Mouse (Mus musculus): ENCODE results near the gene Bicdl1. TPM values are rescaled to one million over a fixed set of nuclear protein-coding genes. Genes with fewer than 3 reads are reported as not detected.

Gene Bicdl1
- polyA plus RNA-seq, 1 experiment = 143 TPM

- no peak overlapping the region for H3K4me3 ChIP-seq (ENCODE audit: control insufficient read depth, insufficient read depth, low read length)
- no peaks in the 10 kb centered on the region for H3K36me3 ChIP-seq (ENCODE audit: control insufficient read depth, insufficient read depth, low read length)
- TF ChIP-seq CTCF (IDR thresholded peaks at IDR 0.05; ENCODE audit: borderline replicate concordance, control insufficient read depth, extremely low read depth, insufficient read depth, low read length, poor library complexity) (no peak), POLR2A (IDR thresholded peaks at IDR 0.05; ENCODE audit: control insufficient read depth, extremely low read depth, insufficient read depth, low read length, poor library complexity) (no peak)
- WGBS = 94% methylated on average over 10 of the region's 10 CpGs
- DNase-seq = no peak
- no peak overlapping the region for H3K27ac ChIP-seq (ENCODE audit: control insufficient read depth, insufficient read depth, low read length)
- peaks cover 3% of the 10 kb centered on the region; the same call in 1 of the 2 replicates for H3K4me1 ChIP-seq (replicated peaks; ENCODE audit: control insufficient read depth, insufficient read depth, low read length)
- H3K27me3 ChIP-seq (ENCODE audit: control insufficient read depth, insufficient read depth, low read length) = no peaks in the 10 kb centered on the region
Observed at GRCm38 (mm10) chr5:115626237-115626886, 105.1 kb downstream of the Bicdl1 start.

DNA sequence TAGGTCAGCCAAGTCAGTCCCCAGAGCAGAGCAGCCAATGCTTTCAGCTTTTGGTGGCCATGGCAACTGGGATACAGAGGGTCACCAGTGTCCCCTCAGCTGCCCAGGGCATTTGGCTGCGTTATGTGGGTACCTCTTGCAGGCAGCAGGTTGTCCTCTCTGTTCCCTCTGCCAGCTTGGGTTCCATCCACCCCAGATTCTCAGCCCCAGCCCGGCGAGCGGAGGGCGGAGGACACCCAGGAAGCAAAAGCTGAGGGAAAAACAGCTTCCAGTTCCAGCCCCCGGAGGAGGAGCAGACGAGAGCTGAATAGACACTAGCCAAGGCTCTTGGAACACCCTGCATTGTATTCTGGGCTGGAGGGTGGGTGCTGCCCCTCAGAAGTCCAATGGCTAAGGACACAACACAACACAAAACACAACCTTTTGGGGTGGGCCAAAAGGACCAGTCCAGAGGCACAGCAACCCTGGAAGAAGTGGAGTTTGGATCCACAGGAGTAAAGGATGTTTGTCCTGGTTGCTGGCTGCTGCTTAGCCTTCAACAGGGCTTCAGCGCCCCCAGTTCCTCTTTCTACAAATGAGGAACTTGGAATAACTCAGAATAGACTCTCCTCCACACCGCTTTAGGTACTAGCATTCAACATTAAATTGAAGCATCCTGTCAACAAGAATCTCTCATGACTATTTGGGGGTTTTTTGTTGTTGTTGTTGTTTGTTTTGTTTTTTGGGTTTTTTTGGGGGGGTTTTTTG is 107.6 kb downstream of the Bicdl1 start:
- no peak overlapping the region for H3K27ac ChIP-seq (ENCODE audit: control insufficient read depth, insufficient read depth, low read length)
- DNase-seq = no peak
- WGBS = 52% methylated on average over 9 of the region's 9 CpGs

DNA sequence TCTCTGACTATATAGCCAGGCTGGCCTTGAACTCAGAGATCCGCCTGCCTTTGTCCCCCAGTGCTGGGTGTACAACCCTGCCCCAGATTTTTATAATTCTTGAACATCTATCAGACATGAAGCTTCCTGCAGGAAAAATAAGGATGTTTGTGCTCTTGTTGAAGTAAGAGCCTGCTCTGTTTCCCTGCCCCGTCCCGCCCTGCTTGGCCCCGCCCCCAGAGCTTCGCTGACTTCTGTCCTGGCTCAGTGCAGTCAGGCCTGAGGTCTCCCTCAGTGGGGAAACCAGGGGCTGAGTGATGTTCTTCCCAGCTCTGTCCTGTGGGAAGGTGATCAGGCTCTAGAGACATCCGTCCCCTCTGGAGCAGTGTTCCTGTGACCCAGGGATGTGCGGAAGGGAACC is 108.7 kb downstream of the Bicdl1 start:
- no peak for TF ChIP-seq CTCF (IDR thresholded peaks at IDR 0.05; ENCODE audit: borderline replicate concordance, control insufficient read depth, extremely low read depth, insufficient read depth, low read length, poor library complexity)
- Histone ChIP-seq H3K27me3 (ENCODE audit: control insufficient read depth, insufficient read depth, low read length) (no peaks in the 10 kb centered on the region), H3K36me3 (ENCODE audit: control insufficient read depth, insufficient read depth, low read length) (peaks cover 5% of the 10 kb centered on the region; the same call in 1 of the 2 replicates), H3K4me3 (ENCODE audit: control insufficient read depth, insufficient read depth, low read length) (no peak overlapping the region), H3K4me1 (replicated peaks; ENCODE audit: control insufficient read depth, insufficient read depth, low read length) (no peaks in the 10 kb centered on the region), H3K27ac (ENCODE audit: control insufficient read depth, insufficient read depth, low read length) (no peak overlapping the region)
- DNase-seq = no peak
- WGBS = 91% methylated on average over 7 of the region's 7 CpGs

More for the DNA sequence above, 107.6 kb downstream of the Bicdl1 start:
- no peak overlapping the region for H3K4me3 ChIP-seq (ENCODE audit: control insufficient read depth, insufficient read depth, low read length)
- no peaks in the 10 kb centered on the region for H3K27me3 ChIP-seq (ENCODE audit: control insufficient read depth, insufficient read depth, low read length)
- H3K4me1 ChIP-seq (replicated peaks; ENCODE audit: control insufficient read depth, insufficient read depth, low read length) = no peaks in the 10 kb centered on the region
- TF ChIP-seq POLR2A (IDR thresholded peaks at IDR 0.05; ENCODE audit: control insufficient read depth, extremely low read depth, insufficient read depth, low read length, poor library complexity) = no peak
- TF ChIP-seq CTCF (IDR thresholded peaks at IDR 0.05; ENCODE audit: borderline replicate concordance, control insufficient read depth, extremely low read depth, insufficient read depth, low read length, poor library complexity) = no peak
- peaks cover 5% of the 10 kb centered on the region; the same call in 1 of the 2 replicates for H3K36me3 ChIP-seq (ENCODE audit: control insufficient read depth, insufficient read depth, low read length)

DNA sequence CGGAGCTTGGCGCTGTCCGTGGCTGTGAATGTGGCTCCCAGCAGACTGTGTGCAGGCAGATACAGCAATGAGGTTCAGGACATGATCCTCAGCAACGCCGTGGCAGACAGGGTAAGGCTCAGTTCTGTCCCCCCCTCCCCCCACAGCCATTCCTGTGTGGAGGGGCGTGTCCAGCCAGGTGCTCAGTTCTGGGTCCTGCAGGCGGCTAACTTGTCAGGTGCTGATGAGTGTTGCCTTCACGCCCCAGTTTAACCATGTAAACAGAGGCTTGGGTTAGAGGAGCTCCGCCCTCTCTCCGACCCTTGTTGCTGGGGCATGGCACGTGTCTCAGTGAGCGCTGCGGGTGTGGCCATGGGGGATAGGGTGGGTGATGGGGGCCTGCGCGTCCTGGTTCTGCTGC is 111.7 kb downstream of the Bicdl1 start:
- Histone ChIP-seq H3K4me3 (ENCODE audit: control insufficient read depth, insufficient read depth, low read length) (no peak overlapping the region), H3K27me3 (ENCODE audit: control insufficient read depth, insufficient read depth, low read length) (no peaks in the 10 kb centered on the region), H3K36me3 (ENCODE audit: control insufficient read depth, insufficient read depth, low read length) (peaks cover 16% of the 10 kb centered on the region), H3K27ac (ENCODE audit: control insufficient read depth, insufficient read depth, low read length) (no peak overlapping the region), H3K4me1 (replicated peaks; ENCODE audit: control insufficient read depth, insufficient read depth, low read length) (no peaks in the 10 kb centered on the region)
- no peak for DNase-seq
- TF ChIP-seq CTCF (IDR thresholded peaks at IDR 0.05; ENCODE audit: borderline replicate concordance, control insufficient read depth, extremely low read depth, insufficient read depth, low read length, poor library complexity) (no peak), POLR2A (IDR thresholded peaks at IDR 0.05; ENCODE audit: control insufficient read depth, extremely low read depth, insufficient read depth, low read length, poor library complexity) (no peak)
- 97% methylated on average over 15 of the region's 15 CpGs for WGBS

- Histone ChIP-seq H3K4me3 (ENCODE audit: control insufficient read depth, insufficient read depth, low read length) (no peak overlapping the region), H3K36me3 (ENCODE audit: control insufficient read depth, insufficient read depth, low read length) (peaks cover 43% of the 10 kb centered on the region), H3K27ac (ENCODE audit: control insufficient read depth, insufficient read depth, low read length) (no peak overlapping the region), H3K4me1 (replicated peaks; ENCODE audit: control insufficient read depth, insufficient read depth, low read length) (no peaks in the 10 kb centered on the region), H3K27me3 (ENCODE audit: control insufficient read depth, insufficient read depth, low read length) (no peaks in the 10 kb centered on the region)
- TF ChIP-seq POLR2A (IDR thresholded peaks at IDR 0.05; ENCODE audit: control insufficient read depth, extremely low read depth, insufficient read depth, low read length, poor library complexity) (no peak), CTCF (IDR thresholded peaks at IDR 0.05; ENCODE audit: borderline replicate concordance, control insufficient read depth, extremely low read depth, insufficient read depth, low read length, poor library complexity) (peak; percentile 81)
- DNase-seq = peak; percentile 58
- 91% methylated on average over 7 of the region's 7 CpGs for WGBS
Observed at GRCm38 (mm10) chr5:115614948-115615347, 116.5 kb downstream of the Bicdl1 start.

DNA sequence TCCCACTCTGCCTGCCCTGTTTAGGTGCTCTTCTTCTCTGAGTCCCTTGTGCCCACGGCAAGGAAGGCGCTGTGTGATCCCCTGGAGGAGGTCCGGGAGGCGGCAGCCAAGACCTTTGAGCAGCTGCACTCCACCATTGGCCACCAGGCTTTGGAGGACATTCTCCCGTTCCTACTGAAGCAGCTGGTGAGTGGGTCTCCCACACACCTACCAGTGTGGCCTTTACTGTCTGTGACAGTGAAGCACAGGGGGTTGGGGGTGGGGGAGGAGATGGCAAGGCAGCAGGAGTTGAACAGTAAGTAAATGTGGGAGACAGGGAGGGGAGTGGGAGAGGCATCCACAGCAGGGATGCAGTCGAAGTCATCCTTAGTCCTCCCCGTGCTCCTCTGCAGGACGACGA is 118.1 kb downstream of the Bicdl1 start:
- no peaks in the 10 kb centered on the region for H3K4me1 ChIP-seq (replicated peaks; ENCODE audit: control insufficient read depth, insufficient read depth, low read length)
- no peak for DNase-seq
- WGBS = 98% methylated on average over 9 of the region's 9 CpGs
- H3K27me3 ChIP-seq (ENCODE audit: control insufficient read depth, insufficient read depth, low read length) = no peaks in the 10 kb centered on the region
- no peak overlapping the region for H3K4me3 ChIP-seq (ENCODE audit: control insufficient read depth, insufficient read depth, low read length)
- TF ChIP-seq CTCF (IDR thresholded peaks at IDR 0.05; ENCODE audit: borderline replicate concordance, control insufficient read depth, extremely low read depth, insufficient read depth, low read length, poor library complexity) = no peak
- no peak for TF ChIP-seq POLR2A (IDR thresholded peaks at IDR 0.05; ENCODE audit: control insufficient read depth, extremely low read depth, insufficient read depth, low read length, poor library complexity)
- H3K27ac ChIP-seq (ENCODE audit: control insufficient read depth, insufficient read depth, low read length) = no peak overlapping the region
- H3K36me3 ChIP-seq (ENCODE audit: control insufficient read depth, insufficient read depth, low read length) = peaks cover 54% of the 10 kb centered on the region

Measured in thymus, adult 2 months (tissue).